Mouse (Mus musculus) G1E (cell line): ENCODE results near the gene Usp36. TPM values are rescaled to one million over a fixed set of nuclear protein-coding genes. Genes with fewer than 3 reads are reported as not detected.

ENCODE experiments used
- ATAC-seq: 2 replicates; pipeline ENCODE4 v1.8.0; 2016; ENCODE audit warnings: mild to moderate bottlenecking; ENCODE audit not compliant: insufficient number of reproducible peaks, poor library complexity, low FRiP score, severe bottlenecking; ENCODE audit errors: extremely low read depth
- DNase-seq: peaks from one replicate; pipeline ENCODE4 v3.0.0; 2012; ENCODE audit warnings: low spot score
- H3K27me3 ChIP-seq: 2 replicates; pipeline ENCODE4 v1.6.1; 2012; ENCODE audit warnings: mild to moderate bottlenecking, low read length, inconsistent platforms; ENCODE audit not compliant: insufficient read depth
- H3K36me3 ChIP-seq: replicated peaks from 2 replicates; pipeline ENCODE3; 2012; ENCODE audit warnings: mild to moderate bottlenecking, inconsistent platforms
- H3K4me1 ChIP-seq: 2 replicates; pipeline ENCODE4 v1.6.1; 2012; ENCODE audit warnings: low read depth, low read length, inconsistent platforms, mixed read lengths; ENCODE audit not compliant: insufficient read depth
- H3K4me3 ChIP-seq: 2 replicates; pipeline ENCODE4 v1.5.1; 2012; ENCODE audit warnings: low read depth, mild to moderate bottlenecking, inconsistent platforms, low read length, moderate library complexity, mixed read lengths
- H3K9me3 ChIP-seq: replicated peaks from 2 replicates; pipeline ENCODE4 v1.6.1; 2012; ENCODE audit warnings: inconsistent platforms
- CTCF ChIP-seq: IDR thresholded peaks from 2 replicates; pipeline ENCODE4 v1.5.1; 2012; ENCODE audit warnings: low read depth, low read length, inconsistent platforms, mixed read lengths
- GATA1 ChIP-seq: IDR thresholded peaks from 2 replicates; pipeline ENCODE4 v1.6.1; 2012; ENCODE audit warnings: borderline replicate concordance, low read length, inconsistent platforms, mixed read lengths
- GATA2 ChIP-seq: IDR thresholded peaks from 2 replicates; pipeline ENCODE4 v1.6.1; 2012; ENCODE audit warnings: low read depth, low read length, inconsistent platforms, borderline replicate concordance
- POLR2AphosphoS5 ChIP-seq: IDR thresholded peaks from 2 replicates; pipeline ENCODE4 v1.6.1; 2012; ENCODE audit warnings: low read depth, low read length, inconsistent platforms; ENCODE audit not compliant: insufficient replicate concordance
- TAL1 ChIP-seq: conservative IDR thresholded peaks from 2 replicates; pipeline ENCODE4 v1.6.1; 2012; ENCODE audit warnings: low read depth, low read length, inconsistent platforms, mixed read lengths
- polyA plus RNA-seq: library from polyadenylated mRNA; stranded (reverse); fragments of >175 nt; gene quantifications from 2 replicates; pipeline ENCODE4 v1.2.3, GENCODE M21; 2012
- total RNA-seq, 2 experiments: library from RNA; stranded (forward) in 1 of 2; stranded (reverse) in 1 of 2; fragments of 200-1000 nt in 1 of 2; fragments of >200 nt in 1 of 2; fragmentation: Nextera tagmentation in 1 of 2; gene quantifications; 2 replicates each; pipeline ENCODE4 v1.2.3; 2014 to 2017

Usp36 gene
- total and polyA plus RNA-seq, 3 experiments, result 8.0 to 60.6 (median 27.1) TPM

GRCm38 (mm10) chr11:118210962-118211361 is 79.1 kb downstream of the Usp36 start:
- no peak for TF ChIP-seq TAL1
- no peak for TF ChIP-seq GATA1
- H3K27me3 ChIP-seq, result peaks cover 25% of the 10 kb centered on the region
- H3K9me3 ChIP-seq, result no peaks in the 10 kb centered on the region
- DNase-seq (no peak), ATAC-seq (no peak)
- 0 out of 2 replicates have a peak, but pooled peaks cover 6% of the 10 kb centered on the region for H3K4me1 ChIP-seq
- H3K36me3 ChIP-seq, result no peaks in the 10 kb centered on the region
- no peak overlapping the region for H3K4me3 ChIP-seq

- ATAC-seq (no peak), DNase-seq (no peak)
- Histone ChIP-seq H3K36me3 (no peaks in the 10 kb centered on the region), H3K27me3 (peaks cover 21% of the 10 kb centered on the region), H3K4me3 (no peak overlapping the region), H3K4me1 (0 out of 2 replicates have a peak, but pooled peaks cover 6% of the 10 kb centered on the region), H3K9me3 (no peaks in the 10 kb centered on the region)
- no peak for TF ChIP-seq CTCF
- TF ChIP-seq GATA2, result no peak
- no peak for TF ChIP-seq GATA1
- TF ChIP-seq TAL1, result no peak
- TF ChIP-seq POLR2AphosphoS5, result no peak
These were observed 79.9 kb downstream of the Usp36 start for GRCm38 (mm10) chr11:118210116-118210515.

Other genes with a start within 250 kb of the Usp36 start
- gene Dnah17, start 159.6 kb downstream of the Usp36 start, total RNA-seq (2014; fragmentation: Nextera tagmentation), result not detected in 2 replicates
- gene Dnah17, start 159.6 kb downstream of the Usp36 start, total RNA-seq (2017), result 0.11 TPM in 1 of 2 replicates, not detected in the other
- gene Dnah17, start 159.6 kb downstream of the Usp36 start, polyA plus RNA-seq, result not detected in 2 replicates
- gene Cyth1, start 41.7 kb downstream of the Usp36 start, total RNA-seq (2014; fragmentation: Nextera tagmentation), result 4.0 and 4.5 TPM in 2 replicates
- 7.1 and 7.7 TPM in 2 replicates for gene Cyth1, start 41.7 kb downstream of the Usp36 start, total RNA-seq (2017)
- 2.7 and 3.1 TPM in 2 replicates for gene Cyth1, start 41.7 kb downstream of the Usp36 start, polyA plus RNA-seq
- not detected in 2 replicates for gene Cep295nl, start 52.3 kb upstream of the Usp36 start, total RNA-seq (2014; fragmentation: Nextera tagmentation)
- 0.11 TPM in 1 of 2 replicates, not detected in the other for gene Cep295nl, start 52.3 kb upstream of the Usp36 start, total RNA-seq (2017)
- not detected in 2 replicates for gene Cep295nl, start 52.3 kb upstream of the Usp36 start, polyA plus RNA-seq
- gene Timp2, start 65.5 kb upstream of the Usp36 start, total RNA-seq (2014; fragmentation: Nextera tagmentation), result not detected in 2 replicates
- 0.06 TPM in 1 of 2 replicates, not detected in the other for gene Timp2, start 65.5 kb upstream of the Usp36 start, total RNA-seq (2017)
- gene Timp2, start 65.5 kb upstream of the Usp36 start, polyA plus RNA-seq, result not detected in 2 replicates
- gene Lgals3bp, start 111.8 kb upstream of the Usp36 start, total RNA-seq (2014; fragmentation: Nextera tagmentation), result 8.1 and 8.4 TPM in 2 replicates
- 24.5 and 25.7 TPM in 2 replicates for gene Lgals3bp, start 111.8 kb upstream of the Usp36 start, total RNA-seq (2017)
- 9.0 and 9.5 TPM in 2 replicates for gene Lgals3bp, start 111.8 kb upstream of the Usp36 start, polyA plus RNA-seq
- 16.4 and 16.5 TPM in 2 replicates for gene Cant1, start 128.8 kb upstream of the Usp36 start, total RNA-seq (2014; fragmentation: Nextera tagmentation)
- gene Cant1, start 128.8 kb upstream of the Usp36 start, total RNA-seq (2017), result 14.9 and 16.4 TPM in 2 replicates
- 47.2 and 64.3 TPM in 2 replicates for gene Cant1, start 128.8 kb upstream of the Usp36 start, polyA plus RNA-seq
- not detected in 2 replicates for gene C1qtnf1, start 138.0 kb upstream of the Usp36 start, total RNA-seq (2014; fragmentation: Nextera tagmentation)
- gene C1qtnf1, start 138.0 kb upstream of the Usp36 start, total RNA-seq (2017), result 0.11 TPM in 1 of 2 replicates, not detected in the other
- gene C1qtnf1, start 138.0 kb upstream of the Usp36 start, polyA plus RNA-seq, result not detected in 2 replicates
- gene Engase, start 186.6 kb upstream of the Usp36 start, total RNA-seq (2014; fragmentation: Nextera tagmentation), result 3.8 and 4.4 TPM in 2 replicates
- gene Engase, start 186.6 kb upstream of the Usp36 start, total RNA-seq (2017), result 4.1 and 4.3 TPM in 2 replicates
- gene Engase, start 186.6 kb upstream of the Usp36 start, polyA plus RNA-seq, result 25.2 and 27.9 TPM in 2 replicates